Mouse (Mus musculus) liver, embryonic 16.5 days (tissue): ENCODE measurements around the gene Scn1a. TPM values are rescaled to one million over a fixed set of nuclear protein-coding genes. Genes with fewer than 3 reads are reported as not detected.

Experiments
- ATAC-seq: fragments of 200-750 bp; cut with Nextera tagmentation; 2 replicates; pipeline ENCODE4 v1.8.0; 2017; ENCODE audit warnings: low read depth, mild to moderate bottlenecking, moderate number of reproducible peaks, moderate library complexity
- H3K27ac ChIP-seq: fragments of 300-500 bp; sonication (generic); 2 replicates; pipeline ENCODE4 v1.5.1; 2014; ENCODE audit warnings: mild to moderate bottlenecking, low read length
- H3K27me3 ChIP-seq: fragments of 300-500 bp; sonication (generic); 2 replicates; pipeline ENCODE4 v1.6.1; 2014; ENCODE audit warnings: low read depth, low read length, mixed read lengths; ENCODE audit not compliant: control insufficient read depth, insufficient read depth
- H3K36me3 ChIP-seq: fragments of 300-500 bp; sonication (generic); 2 replicates; pipeline ENCODE4 v1.6.1; 2014; ENCODE audit warnings: mild to moderate bottlenecking; ENCODE audit not compliant: control insufficient read depth, insufficient read depth
- H3K4me1 ChIP-seq: fragments of 300-500 bp; sonication (generic); 2 replicates; pipeline ENCODE4 v1.6.1; 2014; ENCODE audit warnings: low read depth, low read length, mixed read lengths; ENCODE audit not compliant: control insufficient read depth
- H3K4me2 ChIP-seq: fragments of 300-500 bp; sonication (generic); 2 replicates; pipeline ENCODE4 v1.6.1; 2014; ENCODE audit warnings: low read depth, low read length, mixed read lengths
- H3K4me3 ChIP-seq: fragments of 300-500 bp; sonication (generic); 2 replicates; pipeline ENCODE4 v1.5.1; 2014; ENCODE audit warnings: low read depth, mild to moderate bottlenecking, low read length
- H3K9ac ChIP-seq: fragments of 300-500 bp; sonication (generic); 2 replicates; pipeline ENCODE4 v1.6.1; 2014; ENCODE audit warnings: low read depth, low read length
- H3K9me3 ChIP-seq: fragments of 300-500 bp; sonication (generic); replicated peaks from 2 replicates; pipeline ENCODE4 v1.6.1; 2016; ENCODE audit warnings: low read length; ENCODE audit not compliant: control insufficient read depth
- WGBS: fragments of 180-500 bp; shearing (Covaris S2); extraction: QIAGEN DNeasy Blood & Tissue Kit; methylation state at CpG from one replicate; pipeline ENCODE4 v1.1.7; 2014; ENCODE audit not compliant: insufficient replicate concordance; 5-methylcytosine and 5-hydroxymethylcytosine counted together
- polyA plus RNA-seq: library from polyadenylated mRNA; unstranded; fragments of >200 nt; fragmentation: Nextera tagmentation; extraction: Ambion mirVana; gene quantifications from 2 replicates; pipeline ENCODE4 v1.2.1, GENCODE M21; 2015

Scn1a gene
- polyA plus RNA-seq, 1 experiment from 2014 or later = not detected

DNA sequence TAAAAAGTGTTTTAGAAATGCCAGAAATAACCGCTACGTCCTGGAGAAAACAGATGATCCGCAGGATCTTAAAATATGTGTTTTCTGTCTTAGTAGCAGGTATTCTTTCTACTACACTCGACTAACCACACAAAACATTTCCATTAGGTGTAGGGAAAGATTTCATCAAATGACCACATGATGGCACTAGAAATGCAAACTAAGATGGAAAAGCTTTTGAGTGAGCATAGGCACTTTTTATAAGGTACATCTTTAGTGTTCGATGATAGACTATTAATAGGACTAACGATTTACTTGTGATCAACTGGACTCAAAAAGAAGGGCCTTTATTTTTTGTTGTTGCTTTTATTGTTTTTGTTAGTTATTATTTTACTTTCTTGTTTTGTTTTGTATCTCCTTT, 104.2 kb downstream of the Scn1a start:
- no peak overlapping the region for H3K4me2 ChIP-seq
- WGBS = 62% methylated on average over 6 of the region's 6 CpGs
- H3K36me3 ChIP-seq = no peaks in the 10 kb centered on the region
- no peak overlapping the region for H3K27ac ChIP-seq
- ATAC-seq = no peak
- no peaks in the 10 kb centered on the region for H3K9me3 ChIP-seq
- H3K4me1 ChIP-seq = no peaks in the 10 kb centered on the region
- H3K4me3 ChIP-seq = no peak overlapping the region
- H3K27me3 ChIP-seq = no peaks in the 10 kb centered on the region
- H3K9ac ChIP-seq = no peak overlapping the region

DNA sequence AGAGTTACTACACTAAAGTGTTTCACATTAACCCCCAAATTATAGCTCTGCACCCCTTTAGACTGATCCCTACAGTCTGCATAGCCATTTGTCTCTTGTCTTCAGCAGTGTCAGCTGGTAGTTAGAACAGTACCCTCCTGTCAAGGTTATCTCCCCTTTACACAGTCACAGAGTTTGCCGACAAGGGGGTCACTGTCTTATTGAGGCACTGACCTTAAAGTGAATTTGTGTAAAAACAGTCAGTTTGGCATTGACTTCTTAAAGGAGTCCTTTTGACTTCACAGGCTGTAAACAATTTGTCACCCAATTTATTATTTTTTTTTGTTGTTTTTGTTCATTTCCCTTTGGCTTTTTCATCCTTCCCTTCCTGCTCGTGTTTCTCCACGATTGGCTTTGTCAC, 168.1 kb downstream of the Scn1a start:
- H3K27me3 ChIP-seq = no peaks in the 10 kb centered on the region
- 72% methylated on average over 3 of the region's 3 CpGs for WGBS
- H3K27ac ChIP-seq = no peak overlapping the region
- H3K4me2 ChIP-seq = no peak overlapping the region
- no peaks in the 10 kb centered on the region for H3K36me3 ChIP-seq
- no peaks in the 10 kb centered on the region for H3K9me3 ChIP-seq
- H3K4me1 ChIP-seq = no peaks in the 10 kb centered on the region
- no peak for ATAC-seq
- no peak overlapping the region for H3K9ac ChIP-seq
- no peak overlapping the region for H3K4me3 ChIP-seq

DNA sequence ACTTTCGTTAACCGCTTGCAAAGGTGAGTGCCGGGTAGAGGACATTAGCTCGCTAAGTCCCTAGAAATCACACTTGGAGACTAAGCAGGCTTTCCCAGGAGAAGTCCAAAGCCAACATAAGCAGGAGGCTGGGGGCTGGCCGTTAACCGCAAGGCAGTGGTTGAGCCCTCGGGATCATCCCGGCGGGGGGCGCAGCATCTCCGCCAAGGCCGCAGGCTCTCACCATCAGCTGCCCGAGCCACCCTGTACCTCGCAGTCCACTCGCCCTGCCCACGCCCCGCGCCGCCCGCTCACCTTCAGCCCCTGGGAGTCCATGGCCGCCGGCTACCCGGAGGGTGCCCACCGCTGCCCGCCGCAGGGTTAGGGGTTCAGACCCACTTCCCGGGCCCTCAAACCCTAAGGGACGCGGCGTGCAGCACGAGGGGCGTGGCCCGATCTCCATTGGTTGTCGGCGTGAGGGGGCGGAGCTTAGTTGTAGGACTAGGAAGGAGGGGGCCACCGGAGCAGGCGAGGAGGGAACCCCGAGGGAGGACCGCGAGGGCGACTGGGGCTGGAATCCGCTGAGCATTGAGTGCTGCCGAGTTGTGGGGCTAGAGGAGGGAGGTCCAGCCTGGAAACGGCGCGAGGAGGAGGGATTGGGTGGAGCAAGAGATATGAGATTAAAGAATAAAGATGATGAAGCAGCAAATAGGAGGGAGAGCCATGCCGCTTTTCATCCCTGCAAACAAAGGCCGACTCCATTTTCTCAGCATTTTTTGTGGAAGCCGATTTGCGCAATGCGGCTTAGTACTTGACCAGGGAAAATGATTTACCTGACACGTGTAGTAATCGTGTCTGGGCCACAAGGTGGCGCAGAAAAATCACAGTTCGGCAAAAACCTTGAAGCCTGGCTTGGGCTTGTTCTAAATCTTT, 184.2 kb downstream of the Scn1a start, which contains the start of gene Ttc21b:
TSS of gene Ttc21b (minus strand) at position 398 of the 912 bp plus-strand sequence.
- WGBS = under 1% methylated on average over 56 of the region's 56 CpGs
- H3K4me2 ChIP-seq = peak within 1 kb of the TSS; percentile 85
- peak within 1 kb of the TSS; percentile 47; the same call in 1 of the 2 replicates for H3K9ac ChIP-seq
- H3K27ac ChIP-seq = no peak within 1 kb of the TSS
- H3K4me1 ChIP-seq = peaks cover 3% of the 10 kb centered on the region; the same call in 1 of the 2 replicates
- H3K27me3 ChIP-seq = no peaks in the 10 kb centered on the region
- no peaks in the 10 kb centered on the region for H3K9me3 ChIP-seq
- H3K4me3 ChIP-seq = peak within 1 kb of the TSS; percentile 69
- peak; percentile 96 for ATAC-seq
- no peaks in the 10 kb centered on the region for H3K36me3 ChIP-seq

DNA sequence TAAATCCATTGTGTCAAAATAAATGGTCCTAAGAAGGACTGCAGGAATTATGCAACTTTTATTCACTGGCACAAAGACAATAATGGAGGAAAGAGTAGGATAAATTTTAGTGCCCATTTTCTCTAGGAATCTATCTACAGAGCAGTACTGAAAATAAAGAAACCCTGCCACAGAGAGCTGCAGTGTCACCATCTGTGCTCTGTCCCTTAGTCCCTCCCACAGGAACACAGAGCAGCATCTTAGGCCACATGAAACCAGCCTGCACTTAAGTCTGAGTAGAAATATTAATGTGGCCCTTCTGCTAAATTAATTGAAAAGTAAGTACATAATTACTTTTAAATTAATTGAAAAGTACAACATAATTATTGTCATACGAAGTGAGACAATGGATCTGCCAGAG, 196.6 kb downstream of the Scn1a start:
- no peak overlapping the region for H3K4me3 ChIP-seq
- H3K27me3 ChIP-seq = no peaks in the 10 kb centered on the region
- no peaks in the 10 kb centered on the region for H3K4me1 ChIP-seq
- WGBS = 67% methylated on average over 1 of the region's 1 CpGs
- H3K27ac ChIP-seq = no peak overlapping the region
- no peak for ATAC-seq
- H3K9ac ChIP-seq = no peak overlapping the region
- no peaks in the 10 kb centered on the region for H3K9me3 ChIP-seq
- no peaks in the 10 kb centered on the region for H3K36me3 ChIP-seq
- no peak overlapping the region for H3K4me2 ChIP-seq

DNA sequence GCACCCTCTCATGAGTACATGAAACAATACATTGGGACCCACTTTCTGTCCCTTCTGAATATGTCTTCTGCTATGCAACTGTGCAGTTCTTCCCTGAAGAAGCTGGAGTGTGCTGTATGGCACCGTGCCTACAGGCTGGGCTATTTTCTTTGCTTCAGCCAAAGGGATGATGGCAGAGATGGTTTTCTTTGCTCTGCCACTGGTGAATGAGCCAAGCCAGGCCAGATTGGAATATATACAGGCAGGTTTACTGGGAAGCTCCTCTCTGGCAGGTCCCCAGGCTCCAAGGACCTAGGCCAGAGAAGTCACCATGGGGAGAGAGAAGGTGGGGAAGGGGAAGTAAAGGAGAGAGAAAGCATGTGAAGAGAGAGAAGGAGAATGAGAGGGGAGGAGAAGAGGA, 200.3 kb downstream of the Scn1a start:
- no peaks in the 10 kb centered on the region for H3K27me3 ChIP-seq
- H3K9ac ChIP-seq = no peak overlapping the region
- no peak overlapping the region for H3K4me2 ChIP-seq
- 76% methylated on average over 1 of the region's 1 CpGs for WGBS
- H3K27ac ChIP-seq = no peak overlapping the region
- no peaks in the 10 kb centered on the region for H3K9me3 ChIP-seq
- H3K4me1 ChIP-seq = no peaks in the 10 kb centered on the region
- H3K4me3 ChIP-seq = no peak overlapping the region
- ATAC-seq = no peak
- no peaks in the 10 kb centered on the region for H3K36me3 ChIP-seq

DNA sequence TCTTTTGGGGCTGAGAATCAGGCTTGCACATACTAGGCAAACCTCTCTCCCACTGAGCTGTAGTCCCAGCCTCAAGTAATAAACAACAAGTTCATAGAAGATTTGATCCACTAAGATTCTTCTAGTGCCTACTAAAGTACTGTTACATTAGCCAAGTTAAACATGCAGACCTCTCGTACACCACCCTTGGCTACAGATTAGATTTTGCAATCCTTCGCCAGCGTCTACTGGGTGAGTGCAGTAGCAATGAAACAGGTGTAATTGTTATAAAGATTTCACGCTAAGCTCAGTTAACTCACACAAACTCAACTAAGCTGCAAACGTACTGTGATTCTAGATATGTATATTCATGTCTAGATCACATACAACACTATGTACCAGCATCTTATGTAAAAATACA, 201.8 kb downstream of the Scn1a start:
- 69% methylated on average over 5 of the region's 5 CpGs for WGBS
- H3K4me1 ChIP-seq = no peaks in the 10 kb centered on the region
- no peak for ATAC-seq
- H3K4me3 ChIP-seq = no peak overlapping the region
- H3K4me2 ChIP-seq = no peak overlapping the region
- H3K9me3 ChIP-seq = no peaks in the 10 kb centered on the region
- no peak overlapping the region for H3K9ac ChIP-seq
- H3K36me3 ChIP-seq = no peaks in the 10 kb centered on the region
- H3K27ac ChIP-seq = no peak overlapping the region
- no peaks in the 10 kb centered on the region for H3K27me3 ChIP-seq

DNA sequence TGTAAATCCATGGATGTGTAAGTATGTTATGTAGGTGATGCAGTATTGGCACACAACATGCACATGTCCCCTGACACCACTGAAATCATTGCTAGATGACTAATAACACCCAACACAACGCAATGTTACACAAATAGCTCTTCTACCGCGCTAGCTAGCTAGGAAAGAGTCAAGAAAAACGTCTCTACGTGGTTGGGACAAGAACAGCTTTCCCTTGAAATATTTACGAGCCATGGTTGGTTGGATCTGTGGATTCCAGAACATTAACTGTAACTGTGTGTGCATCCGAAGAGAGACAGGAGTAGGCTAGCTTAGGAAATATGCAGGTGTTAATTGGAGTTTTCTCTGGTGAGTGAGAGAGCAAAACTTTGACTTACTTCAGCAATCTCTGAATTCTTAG, 219.7 kb downstream of the Scn1a start:
- Histone ChIP-seq H3K4me2 (no peak overlapping the region), H3K27me3 (no peaks in the 10 kb centered on the region), H3K4me3 (no peak overlapping the region), H3K27ac (no peak overlapping the region), H3K9me3 (no peaks in the 10 kb centered on the region), H3K4me1 (no peaks in the 10 kb centered on the region), H3K36me3 (no peaks in the 10 kb centered on the region), H3K9ac (no peak overlapping the region)
- no peak for ATAC-seq
- WGBS = 68% methylated on average over 7 of the region's 7 CpGs

Other genes with a start within 250 kb of the Scn1a start
- 0.96 and 1.2 TPM in 2 replicates for gene Ttc21b, start 184.2 kb downstream of the Scn1a start, polyA plus RNA-seq
- gene Scn9a, start 194.1 kb upstream of the Scn1a start, polyA plus RNA-seq = 0.02 TPM in 1 of 2 replicates, not detected in the other